Mouse (Mus musculus) forebrain, embryonic 14.5 days (tissue): Measurements from ENCODE around the gene Herc3. TPM values are rescaled to one million over a fixed set of nuclear protein-coding genes. Genes with fewer than 3 reads are reported as not detected.

ENCODE experiments used
- ATAC-seq: fragments of 200-750 bp; cut with Nextera tagmentation; 2 replicates; pipeline ENCODE4 v1.8.0; 2017; ENCODE audit warnings: mild to moderate bottlenecking, moderate library complexity
- DNase-seq: peaks from one replicate; pipeline ENCODE4 v3.0.0-alpha.2; 2015; ENCODE audit warnings: low spot score
- H3K27ac ChIP-seq: fragments of 300-500 bp; sonication (generic); 2 replicates; pipeline ENCODE4 v1.5.1; 2014; ENCODE audit warnings: low read depth, mild to moderate bottlenecking, control low read depth, low read length, moderate library complexity
- H3K27me3 ChIP-seq: fragments of 300-500 bp; sonication (generic); replicated peaks from 2 replicates; pipeline ENCODE4 v1.6.1; 2014; ENCODE audit warnings: low read length, control low read depth, mixed read lengths; ENCODE audit not compliant: control insufficient read depth, insufficient read depth
- H3K36me3 ChIP-seq: fragments of 300-500 bp; sonication (generic); 2 replicates; pipeline ENCODE4 v1.6.1; 2014; ENCODE audit warnings: low read length, control low read depth; ENCODE audit not compliant: control insufficient read depth, insufficient read depth
- H3K4me1 ChIP-seq: fragments of 300-500 bp; sonication (generic); 2 replicates; pipeline ENCODE4 v1.6.1; 2014; ENCODE audit warnings: antibody characterized with exemption, low read length, control low read depth; ENCODE audit not compliant: control insufficient read depth, insufficient read depth
- H3K4me2 ChIP-seq: fragments of 300-500 bp; sonication (generic); 2 replicates; pipeline ENCODE4 v1.6.1; 2014; ENCODE audit warnings: mild to moderate bottlenecking, control low read depth, low read length
- H3K4me3 ChIP-seq: fragments of 300-500 bp; sonication (generic); 2 replicates; pipeline ENCODE4 v1.5.1; 2014; ENCODE audit warnings: low read depth, low read length, control low read depth
- H3K9ac ChIP-seq: fragments of 300-500 bp; sonication (generic); 2 replicates; pipeline ENCODE4 v1.6.1; 2014; ENCODE audit warnings: mild to moderate bottlenecking, low read length, control low read depth, moderate library complexity
- H3K9me3 ChIP-seq: fragments of 300-500 bp; sonication (generic); replicated peaks from 2 replicates; pipeline ENCODE4 v1.6.1; 2016; ENCODE audit warnings: low read length, control low read depth, mixed read lengths; ENCODE audit not compliant: control insufficient read depth
- WGBS: fragments of 180-500 bp; shearing (Covaris S2); extraction: QIAGEN DNeasy Blood & Tissue Kit; methylation state at CpG from one replicate; pipeline ENCODE4 v1.1.7; 2014; 5-methylcytosine and 5-hydroxymethylcytosine counted together
- polyA plus RNA-seq: library from polyadenylated mRNA; unstranded; fragments of >200 nt; fragmentation: Nextera tagmentation; extraction: Ambion mirVana; gene quantifications from 2 replicates; pipeline ENCODE4 v1.2.1, GENCODE M21; 2014

Herc3 gene
- polyA plus RNA-seq, 1 experiment from 2014 or later = 21.2 TPM

GRCm38 (mm10) chr6:58960523-58960922 is 129.3 kb downstream of the Herc3 start:
- no peaks in the 10 kb centered on the region for H3K36me3 ChIP-seq
- no peaks in the 10 kb centered on the region for H3K27me3 ChIP-seq
- no peaks in the 10 kb centered on the region for H3K9me3 ChIP-seq
- no peak overlapping the region for H3K27ac ChIP-seq
- DNase-seq = no peak
- WGBS = 94% methylated on average over 2 of the region's 2 CpGs
- no peak overlapping the region for H3K4me2 ChIP-seq
- no peak overlapping the region for H3K9ac ChIP-seq
- H3K4me3 ChIP-seq = no peak overlapping the region
- H3K4me1 ChIP-seq = no peaks in the 10 kb centered on the region; the same call in 1 of the 2 replicates
- ATAC-seq = no peak

- 85% methylated on average over 5 of the region's 5 CpGs for WGBS
- Histone ChIP-seq H3K36me3 (no peaks in the 10 kb centered on the region), H3K27me3 (no peaks in the 10 kb centered on the region), H3K4me3 (no peak overlapping the region), H3K4me2 (no peak overlapping the region), H3K4me1 (no peaks in the 10 kb centered on the region; the same call in 1 of the 2 replicates), H3K27ac (no peak overlapping the region), H3K9ac (no peak overlapping the region), H3K9me3 (no peaks in the 10 kb centered on the region)
- ATAC-seq (no peak), DNase-seq (no peak)
These were observed 131.4 kb downstream of the Herc3 start for GRCm38 (mm10) chr6:58962691-58963090.

- Histone ChIP-seq H3K9ac (no peak overlapping the region), H3K36me3 (no peaks in the 10 kb centered on the region), H3K4me2 (no peak overlapping the region), H3K4me1 (no peaks in the 10 kb centered on the region; the same call in 1 of the 2 replicates), H3K27ac (no peak overlapping the region), H3K27me3 (no peaks in the 10 kb centered on the region), H3K4me3 (no peak overlapping the region), H3K9me3 (no peaks in the 10 kb centered on the region)
- no peak for ATAC-seq
- no peak for DNase-seq
- WGBS = 91% methylated on average over 2 of the region's 2 CpGs
These were observed 132.8 kb downstream of the Herc3 start for GRCm38 (mm10) chr6:58964091-58964490.

- DNase-seq = no peak
- H3K27me3 ChIP-seq = no peaks in the 10 kb centered on the region
- no peak overlapping the region for H3K9ac ChIP-seq
- no peaks in the 10 kb centered on the region for H3K36me3 ChIP-seq
- H3K9me3 ChIP-seq = no peaks in the 10 kb centered on the region
- no peak overlapping the region for H3K4me2 ChIP-seq
- H3K4me3 ChIP-seq = no peak overlapping the region
- no peak overlapping the region for H3K27ac ChIP-seq
- no peaks in the 10 kb centered on the region; the same call in 1 of the 2 replicates for H3K4me1 ChIP-seq
- no peak for ATAC-seq
These were observed 133.3 kb downstream of the Herc3 start for GRCm38 (mm10) chr6:58964565-58964964.

- Histone ChIP-seq H3K4me2 (no peak overlapping the region), H3K27ac (no peak overlapping the region)
- peak; percentile 34; the same call in 1 of the 2 replicates for ATAC-seq
These were observed 134.0 kb downstream of the Herc3 start for GRCm38 (mm10) chr6:58965071-58965831.

GRCm38 (mm10) chr6:58968272-58968671 is 137.0 kb downstream of the Herc3 start:
- Histone ChIP-seq H3K27me3 (no peaks in the 10 kb centered on the region), H3K9ac (no peak overlapping the region), H3K36me3 (no peaks in the 10 kb centered on the region), H3K4me3 (no peak overlapping the region), H3K27ac (no peak overlapping the region), H3K4me2 (no peak overlapping the region), H3K4me1 (no peaks in the 10 kb centered on the region; the same call in 1 of the 2 replicates), H3K9me3 (no peaks in the 10 kb centered on the region)
- 97% methylated on average over 3 of the region's 3 CpGs for WGBS
- ATAC-seq = no peak
- DNase-seq = no peak

More at GRCm38 (mm10) chr6:58965071-58965831, 134.0 kb downstream of the Herc3 start:
- Histone ChIP-seq H3K4me3 (no peak overlapping the region), H3K4me1 (no peaks in the 10 kb centered on the region; the same call in 1 of the 2 replicates), H3K36me3 (no peaks in the 10 kb centered on the region), H3K9me3 (no peaks in the 10 kb centered on the region), H3K27me3 (no peaks in the 10 kb centered on the region), H3K9ac (no peak overlapping the region)
- 60% methylated on average over 12 of the region's 12 CpGs for WGBS
- peak; percentile 4 for DNase-seq

Other genes starting within 250 kb of the Herc3 start
- 35.6 and 38.7 TPM in 2 replicates for gene Abcg2, start 246.9 kb upstream of the Herc3 start, polyA plus RNA-seq
- gene Nap1l5, start 75.6 kb downstream of the Herc3 start, polyA plus RNA-seq = 70.1 and 106 TPM in 2 replicates
- gene Fam13a, start 193.1 kb downstream of the Herc3 start, polyA plus RNA-seq = 6.5 and 8.8 TPM in 2 replicates